Mouse (Mus musculus) spleen, adult 2 months (tissue): ENCODE data around the gene Ankrd53.

Experiments used
- CTCF ChIP-seq: fragments of 200-500 bp; IDR thresholded peaks from 2 replicates; pipeline ENCODE4 v1.5.1; 2011; ENCODE audit warnings: mild to moderate bottlenecking, inconsistent platforms; ENCODE audit not compliant: insufficient read depth, insufficient read length, insufficient replicate concordance; ENCODE audit errors: extremely low read depth
- POLR2A ChIP-seq: fragments of 200-500 bp; IDR thresholded peaks from 2 replicates; pipeline ENCODE4 v1.6.1; 2011; ENCODE audit warnings: low read depth, low read length, inconsistent platforms

GRCm38 (mm10) chr6:83728488-83728887, 34.0 kb upstream of the Ankrd53 start:
- peak; percentile 6; the same call in 1 of the 2 replicates for TF ChIP-seq CTCF
- no peak for TF ChIP-seq POLR2A
